Mouse (Mus musculus): ENCODE data around the gene Rxylt1.

Rxylt1 gene

GRCm38 (mm10) chr10:122096980-122097844 is at the start of gene Rxylt1:
TSS of gene Rxylt1 (minus strand) at chr10:122097371.
- DNase-seq, result peak; percentile 99

GRCm38 (mm10) chr10:122121290-122121970 is 24.3 kb upstream of the Rxylt1 start:
- peak; percentile 32 for DNase-seq

GRCm38 (mm10) chr10:122120500-122121289 is 23.5 kb upstream of the Rxylt1 start:
- peak; percentile 50 for DNase-seq

- DNase-seq, result no peak
Measured at GRCm38 (mm10) chr10:122119451-122119850, 22.3 kb upstream of the Rxylt1 start.

- DNase-seq, result no peak
Measured at GRCm38 (mm10) chr10:122116636-122117035, 19.5 kb upstream of the Rxylt1 start.

GRCm38 (mm10) chr10:122106633-122107028 is 9.5 kb upstream of the Rxylt1 start:
- DNase-seq, result no peak

- no peak for DNase-seq
Measured at GRCm38 (mm10) chr10:122105889-122106632, 8.9 kb upstream of the Rxylt1 start.

GRCm38 (mm10) chr10:122105407-122105806 is 8.2 kb upstream of the Rxylt1 start:
- DNase-seq, result peak; percentile 76

- DNase-seq, result no peak
Measured at GRCm38 (mm10) chr10:122102675-122103074, 5.5 kb upstream of the Rxylt1 start.

GRCm38 (mm10) chr10:122096462-122096979 is 650 bp downstream of the Rxylt1 start:
- no peak for DNase-seq

GRCm38 (mm10) chr10:122090472-122090871 is 6.7 kb downstream of the Rxylt1 start:
- DNase-seq, result no peak

- no peak for DNase-seq
Measured at GRCm38 (mm10) chr10:122081352-122081751, 15.8 kb downstream of the Rxylt1 start.

- no peak for DNase-seq
Measured at GRCm38 (mm10) chr10:122069153-122069552, 28.0 kb downstream of the Rxylt1 start.

GRCm38 (mm10) chr10:122055826-122056225 is 41.3 kb downstream of the Rxylt1 start:
- DNase-seq, result no peak

GRCm38 (mm10) chr10:122054535-122054934 is 42.6 kb downstream of the Rxylt1 start:
- DNase-seq, result peak; percentile 83

- peak; percentile 87 for DNase-seq
Measured at GRCm38 (mm10) chr10:122051831-122052230, 45.3 kb downstream of the Rxylt1 start.

GRCm38 (mm10) chr10:122047727-122048365 is 49.3 kb downstream of the Rxylt1 start:
- peak; percentile 86 for DNase-seq

- DNase-seq, result peak; percentile 73
Measured at GRCm38 (mm10) chr10:122046904-122047726, 50.1 kb downstream of the Rxylt1 start, which contains the start of gene Srgap1. TSS of gene Srgap1 (minus strand) at chr10:122047315.

GRCm38 (mm10) chr10:122046511-122046903 is 50.7 kb downstream of the Rxylt1 start:
- DNase-seq, result peak; percentile 62

GRCm38 (mm10) chr10:122045946-122046345 is 51.2 kb downstream of the Rxylt1 start:
- DNase-seq, result peak; percentile 87

- no peak for DNase-seq
Measured at GRCm38 (mm10) chr10:122044926-122045325, 52.2 kb downstream of the Rxylt1 start.
